Mouse (Mus musculus) stomach, embryonic 14.5 days (tissue): ENCODE data around the gene 1110008P14Rik. TPM values are rescaled to one million over a fixed set of nuclear protein-coding genes. Genes with fewer than 3 reads are reported as not detected.

Experiments used
- ATAC-seq: fragments of 200-750 bp; cut with Nextera tagmentation; 2 replicates; pipeline ENCODE4 v1.8.0; 2017; ENCODE audit warnings: low read depth, moderate TSS enrichment; ENCODE audit not compliant: insufficient number of reproducible peaks, insufficient read depth, low FRiP score
- H3K27ac ChIP-seq: fragments of 300-500 bp; sonication (generic); 2 replicates; pipeline ENCODE4 v1.5.1; 2014; ENCODE audit warnings: mild to moderate bottlenecking, low read length, moderate library complexity, mixed read lengths
- H3K27me3 ChIP-seq: fragments of 300-500 bp; sonication (generic); 2 replicates; pipeline ENCODE4 v1.6.1; 2014; ENCODE audit warnings: low read length, control low read depth, mixed read lengths; ENCODE audit not compliant: control insufficient read depth, insufficient read depth
- H3K36me3 ChIP-seq: fragments of 300-500 bp; sonication (generic); 2 replicates; pipeline ENCODE4 v1.6.1; 2014; ENCODE audit warnings: mild to moderate bottlenecking, control low read depth, low read length, moderate library complexity, mixed read lengths; ENCODE audit not compliant: control insufficient read depth, insufficient read depth
- H3K4me1 ChIP-seq: fragments of 300-500 bp; sonication (generic); 2 replicates; pipeline ENCODE4 v1.6.1; 2014; ENCODE audit warnings: low read length, control low read depth, mixed read lengths; ENCODE audit not compliant: control insufficient read depth, insufficient read depth
- H3K4me2 ChIP-seq: fragments of 300-500 bp; sonication (generic); replicated peaks from 2 replicates; pipeline ENCODE4 v1.6.1; 2014; ENCODE audit warnings: low read depth, low read length, control low read depth
- H3K4me3 ChIP-seq: fragments of 300-500 bp; sonication (generic); 2 replicates; pipeline ENCODE4 v1.5.1; 2014; ENCODE audit warnings: low read depth, low read length, control low read depth
- H3K9ac ChIP-seq: fragments of 300-500 bp; sonication (generic); replicated peaks from 2 replicates; pipeline ENCODE4 v1.6.1; 2014; ENCODE audit warnings: low read depth, mild to moderate bottlenecking, control low read depth, low read length, moderate library complexity, mixed read lengths
- H3K9me3 ChIP-seq: fragments of 300-500 bp; sonication (generic); 2 replicates; pipeline ENCODE4 v1.6.1; 2016; ENCODE audit warnings: low read depth, low read length, control low read depth; ENCODE audit not compliant: control insufficient read depth
- WGBS: fragments of 180-500 bp; shearing (Covaris S2); extraction: QIAGEN DNeasy Blood & Tissue Kit; methylation state at CpG from one replicate; pipeline ENCODE4 v1.1.7; 2014; 5-methylcytosine and 5-hydroxymethylcytosine counted together
- polyA plus RNA-seq: library from polyadenylated mRNA; unstranded; fragments of >200 nt; fragmentation: Nextera tagmentation; extraction: Ambion mirVana; gene quantifications from 2 replicates; pipeline ENCODE4 v1.2.1, GENCODE M21; 2014

1110008P14Rik gene
- polyA plus RNA-seq, 1 experiment from 2014 or later = 46.3 TPM

DNA sequence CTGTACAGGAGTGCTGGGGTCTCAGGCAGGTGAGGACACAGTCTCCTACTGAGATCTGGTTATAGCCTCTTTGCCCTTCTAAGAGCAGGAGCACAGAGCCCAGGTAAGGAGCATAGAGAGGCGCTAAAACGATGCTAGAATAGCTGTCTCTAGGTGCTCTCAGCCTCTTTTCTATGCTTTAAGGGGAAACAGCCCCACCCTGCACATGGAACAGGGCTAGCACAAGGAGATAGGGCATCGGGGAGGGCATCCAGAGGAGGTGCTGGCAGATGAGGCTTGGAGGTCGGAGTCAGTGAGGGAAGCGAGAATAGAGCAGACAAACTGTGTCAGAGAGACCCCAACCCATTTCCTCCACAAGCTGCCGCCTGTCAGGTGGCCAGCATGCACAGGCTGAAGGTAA is 34.7 kb downstream of the 1110008P14Rik start:
- H3K4me2 ChIP-seq = no peak overlapping the region
- no peaks in the 10 kb centered on the region; the same call in 1 of the 2 replicates for H3K36me3 ChIP-seq
- H3K27me3 ChIP-seq = no peaks in the 10 kb centered on the region
- no peak overlapping the region for H3K4me3 ChIP-seq
- no peak overlapping the region for H3K9ac ChIP-seq
- no peak overlapping the region for H3K27ac ChIP-seq
- H3K4me1 ChIP-seq = peaks cover 10% of the 10 kb centered on the region; the same call in 1 of the 2 replicates
- 77% methylated on average over 6 of the region's 6 CpGs for WGBS
- no peak for ATAC-seq
- no peaks in the 10 kb centered on the region for H3K9me3 ChIP-seq

GRCm38 (mm10) chr2:32344598-32345321 is 37.0 kb downstream of the 1110008P14Rik start:
- Histone ChIP-seq H3K4me2 (no peak overlapping the region), H3K4me3 (no peak overlapping the region), H3K27ac (no peak overlapping the region), H3K4me1 (0 out of 2 replicates have a peak, but pooled peaks cover 3% of the 10 kb centered on the region), H3K9ac (no peak overlapping the region), H3K9me3 (no peaks in the 10 kb centered on the region), H3K27me3 (no peaks in the 10 kb centered on the region), H3K36me3 (no peaks in the 10 kb centered on the region; the same call in 1 of the 2 replicates)
- ATAC-seq = no peak
- WGBS = 74% methylated on average over 14 of the region's 14 CpGs

GRCm38 (mm10) chr2:32344056-32344455 is 37.7 kb downstream of the 1110008P14Rik start:
- H3K9me3 ChIP-seq = no peaks in the 10 kb centered on the region
- H3K27ac ChIP-seq = no peak overlapping the region
- H3K4me2 ChIP-seq = no peak overlapping the region
- no peak overlapping the region for H3K4me3 ChIP-seq
- no peaks in the 10 kb centered on the region for H3K27me3 ChIP-seq
- H3K36me3 ChIP-seq = no peaks in the 10 kb centered on the region; the same call in 1 of the 2 replicates
- no peak overlapping the region for H3K9ac ChIP-seq
- no peak for ATAC-seq
- 77% methylated on average over 10 of the region's 10 CpGs for WGBS
- H3K4me1 ChIP-seq = 0 out of 2 replicates have a peak, but pooled peaks cover 3% of the 10 kb centered on the region

GRCm38 (mm10) chr2:32343351-32343671 is 38.4 kb downstream of the 1110008P14Rik start:
- Histone ChIP-seq H3K4me1 (0 out of 2 replicates have a peak, but pooled peaks cover 3% of the 10 kb centered on the region), H3K4me2 (no peak overlapping the region), H3K9me3 (no peaks in the 10 kb centered on the region), H3K36me3 (no peaks in the 10 kb centered on the region; the same call in 1 of the 2 replicates), H3K27ac (no peak overlapping the region), H3K4me3 (no peak overlapping the region), H3K27me3 (no peaks in the 10 kb centered on the region), H3K9ac (no peak overlapping the region)
- WGBS = 92% methylated on average over 2 of the region's 2 CpGs
- ATAC-seq = no peak

GRCm38 (mm10) chr2:32342539-32343350 is 39.0 kb downstream of the 1110008P14Rik start:
- H3K36me3 ChIP-seq = peaks cover 2% of the 10 kb centered on the region; the same call in 1 of the 2 replicates
- H3K4me2 ChIP-seq = no peak overlapping the region
- H3K4me3 ChIP-seq = no peak overlapping the region
- H3K4me1 ChIP-seq = 0 out of 2 replicates have a peak, but pooled peaks cover 3% of the 10 kb centered on the region
- no peaks in the 10 kb centered on the region for H3K27me3 ChIP-seq
- no peak overlapping the region for H3K27ac ChIP-seq
- ATAC-seq = peak; percentile 39; the same call in 1 of the 2 replicates
- no peaks in the 10 kb centered on the region for H3K9me3 ChIP-seq
- 69% methylated on average over 6 of the region's 6 CpGs for WGBS
- H3K9ac ChIP-seq = no peak overlapping the region

DNA sequence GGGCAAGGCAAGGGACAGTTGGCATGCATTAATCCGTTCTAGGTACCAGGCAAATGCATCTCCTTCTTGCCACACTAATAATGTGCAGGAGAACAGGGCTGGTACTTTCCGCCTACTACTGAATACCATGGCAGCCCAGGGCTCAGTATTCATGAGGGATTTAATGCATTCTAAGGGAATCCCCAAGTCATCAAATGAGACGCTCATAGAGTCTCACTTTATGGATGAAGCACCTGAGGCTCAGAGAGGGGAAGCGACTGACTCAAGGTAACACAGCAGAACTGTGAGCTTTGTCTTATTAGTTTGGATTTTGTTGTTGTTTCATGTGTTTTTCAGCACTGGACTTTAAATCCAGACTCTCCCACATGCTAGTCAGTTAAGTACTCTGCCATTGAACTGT is 39.7 kb downstream of the 1110008P14Rik start:
- no peak for ATAC-seq
- no peak overlapping the region for H3K4me2 ChIP-seq
- H3K9ac ChIP-seq = no peak overlapping the region
- H3K4me1 ChIP-seq = 0 out of 2 replicates have a peak, but pooled peaks cover 3% of the 10 kb centered on the region
- 82% methylated on average over 4 of the region's 4 CpGs for WGBS
- no peaks in the 10 kb centered on the region for H3K27me3 ChIP-seq
- no peaks in the 10 kb centered on the region for H3K9me3 ChIP-seq
- H3K36me3 ChIP-seq = peaks cover 5% of the 10 kb centered on the region; the same call in 1 of the 2 replicates
- no peak overlapping the region for H3K27ac ChIP-seq
- no peak overlapping the region for H3K4me3 ChIP-seq

DNA sequence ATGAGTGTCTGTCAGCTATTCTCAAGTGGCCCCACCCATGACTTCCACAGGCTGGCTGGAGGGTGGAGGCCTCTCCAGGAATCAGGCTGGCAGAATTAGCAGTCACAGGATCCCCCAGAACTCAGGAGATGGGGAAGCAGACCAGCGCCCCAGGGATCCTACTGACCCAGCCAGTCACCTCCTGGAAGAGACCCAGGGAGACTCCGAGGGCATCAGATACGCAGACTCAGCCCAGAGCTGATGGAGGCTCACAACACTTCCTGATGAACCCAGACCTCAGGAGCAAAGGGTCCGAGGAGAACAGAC is 40.2 kb downstream of the 1110008P14Rik start:
- no peak overlapping the region for H3K4me2 ChIP-seq
- H3K9ac ChIP-seq = no peak overlapping the region
- ATAC-seq = no peak
- no peaks in the 10 kb centered on the region for H3K27me3 ChIP-seq
- no peak overlapping the region for H3K4me3 ChIP-seq
- H3K27ac ChIP-seq = no peak overlapping the region
- 84% methylated on average over 4 of the region's 4 CpGs for WGBS
- peaks cover 5% of the 10 kb centered on the region; the same call in 1 of the 2 replicates for H3K36me3 ChIP-seq
- 0 out of 2 replicates have a peak, but pooled peaks cover 3% of the 10 kb centered on the region for H3K4me1 ChIP-seq
- no peaks in the 10 kb centered on the region for H3K9me3 ChIP-seq

- peaks cover 5% of the 10 kb centered on the region; the same call in 1 of the 2 replicates for H3K36me3 ChIP-seq
- no peak overlapping the region for H3K27ac ChIP-seq
- no peaks in the 10 kb centered on the region for H3K27me3 ChIP-seq
- WGBS = 83% methylated on average over 13 of the region's 13 CpGs
- H3K4me1 ChIP-seq = 0 out of 2 replicates have a peak, but pooled peaks cover 3% of the 10 kb centered on the region
- no peaks in the 10 kb centered on the region for H3K9me3 ChIP-seq
- H3K4me3 ChIP-seq = no peak overlapping the region
- H3K9ac ChIP-seq = no peak overlapping the region
- H3K4me2 ChIP-seq = no peak overlapping the region
- ATAC-seq = no peak
Observed at GRCm38 (mm10) chr2:32340836-32341633, 40.7 kb downstream of the 1110008P14Rik start.
